ENCODE assay signal across 16 mouse cellular contexts in genomic region chr19:37836900-37837299, GRCm38 (mm10).
DNase-seq lines count a peak whose midpoint lies in the region; ATAC-seq and TF ChIP-seq lines count a peak whose summit lies in the region.
"Had no signal": no experiment of that assay in that cellular context is flagged by ENCODE, and none has a peak within 500 bp of the region (broad histone marks: within the 10 kb centered on the region; RNA-seq: fewer than 3 reads in every experiment).

No protein-coding gene starts in this region.

- no peak overlapping the region for H3K27ac ChIP-seq in gastrocnemius, adult 2 months
- H3K27ac ChIP-seq: heart, embryonic 15.5 days; hindbrain, embryonic 14.5 days; limb, embryonic 15.5 days had no signal

- no peak for DNase-seq in gastrocnemius, adult 2 months
- DNase-seq in gastrocnemius, postnatal 25 days, result no peak
- peak; percentile 6 for DNase-seq in kidney, postnatal 14 days
- DNase-seq in kidney, adult 11 months, result no peak
- peak; percentile 47 for DNase-seq in A20 (ENCODE audit: low read depth, low spot score)
- no peak for DNase-seq in left cerebral cortex, postnatal 36 days (ENCODE audit: low spot score in 2 of 2)
- DNase-seq in layer of hippocampus, postnatal 14 days (ENCODE audit: low spot score in 2 of 2), result no peak
- DNase-seq: cerebellum, adult 18-20 months; forebrain, postnatal 0 days; gastrocnemius, postnatal 10 days; lung, postnatal 10 days had no signal

- intact Hi-C loops in gastrocnemius, adult 2 months (cut with DNase I), result no loop called here
- intact Hi-C loops in left cerebral cortex, postnatal 36 days (cut with DNase I), result no loop called here

- ATAC-seq in megakaryocyte progenitor cell, adult 5-6 weeks (replicated peaks; ENCODE audit: poor library complexity), result 0 out of 2 replicates have a peak, but pooled peaks have one; percentile 31
- ATAC-seq: forebrain, postnatal 0 days had no signal

- peak; percentile 31; the same call in 1 of the 2 replicates for TF ChIP-seq CTCF in gastrocnemius, adult 2 months (IDR thresholded peaks at IDR 0.05)

- no peak overlapping the region for H3K4me3 ChIP-seq in gastrocnemius, adult 2 months
- H3K4me3 ChIP-seq: erythroblast, embryonic 14.5 days; heart, embryonic 15.5 days; limb, embryonic 15.5 days had no signal

Comparison
In these comparisons a context has a peak if more than half of its experiments do, and no peak if none do; other contexts are left out.
1. DNase-seq: peak in kidney, postnatal 14 days (single experiment) and A20 (single experiment); none in gastrocnemius, adult 2 months (single experiment), gastrocnemius, postnatal 25 days (single experiment), kidney, adult 11 months (single experiment), left cerebral cortex, postnatal 36 days (0 of 2) and layer of hippocampus, postnatal 14 days (0 of 2).